Mouse (Mus musculus): ENCODE data around the gene Knop1. TPM values are rescaled to one million over a fixed set of nuclear protein-coding genes. Genes with fewer than 3 reads are reported as not detected.

Gene Knop1
- polyA plus RNA-seq, 1 experiment: 16.4 TPM

- TF ChIP-seq POLR2A (IDR thresholded peaks at IDR 0.05; ENCODE audit: borderline replicate concordance, insufficient read depth, low read length) (no peak), CTCF (IDR thresholded peaks at IDR 0.05; ENCODE audit: borderline replicate concordance, insufficient read depth, low read depth, low read length) (no peak)
- Histone ChIP-seq H3K27ac (ENCODE audit: insufficient read depth, low read length) (no peak overlapping the region), H3K4me1 (ENCODE audit: control insufficient read depth, insufficient read depth, low read length) (peaks cover 19% of the 10 kb centered on the region), H3K4me3 (replicated peaks; ENCODE audit: insufficient read depth, low read depth, low read length) (no peak overlapping the region), H3K27me3 (ENCODE audit: control insufficient read depth, insufficient read depth, low read length) (no peaks in the 10 kb centered on the region)
- 85% methylated on average over 12 of the region's 12 CpGs for WGBS
- DNase-seq: no peak
Observed at GRCm38 (mm10) chr7:118821887-118822556, 34.0 kb downstream of the Knop1 start.

- 50% methylated on average over 7 of the region's 7 CpGs for WGBS
- Histone ChIP-seq H3K4me3 (replicated peaks; ENCODE audit: insufficient read depth, low read depth, low read length) (no peak overlapping the region), H3K27me3 (ENCODE audit: control insufficient read depth, insufficient read depth, low read length) (no peaks in the 10 kb centered on the region), H3K4me1 (ENCODE audit: control insufficient read depth, insufficient read depth, low read length) (peaks cover 19% of the 10 kb centered on the region), H3K27ac (ENCODE audit: insufficient read depth, low read length) (no peak overlapping the region)
- DNase-seq: no peak
- TF ChIP-seq CTCF (IDR thresholded peaks at IDR 0.05; ENCODE audit: borderline replicate concordance, insufficient read depth, low read depth, low read length) (no peak), POLR2A (IDR thresholded peaks at IDR 0.05; ENCODE audit: borderline replicate concordance, insufficient read depth, low read length) (no peak)
Observed at GRCm38 (mm10) chr7:118821356-118821755, 34.7 kb downstream of the Knop1 start.

- peaks cover 19% of the 10 kb centered on the region for H3K4me1 ChIP-seq (ENCODE audit: control insufficient read depth, insufficient read depth, low read length)
- H3K27me3 ChIP-seq (ENCODE audit: control insufficient read depth, insufficient read depth, low read length): no peaks in the 10 kb centered on the region
- no peak for DNase-seq
- WGBS: 80% methylated on average over 1 of the region's 1 CpGs
- TF ChIP-seq CTCF (IDR thresholded peaks at IDR 0.05; ENCODE audit: borderline replicate concordance, insufficient read depth, low read depth, low read length) (no peak), POLR2A (IDR thresholded peaks at IDR 0.05; ENCODE audit: borderline replicate concordance, insufficient read depth, low read length) (no peak)
- no peak overlapping the region for H3K27ac ChIP-seq (ENCODE audit: insufficient read depth, low read length)
- H3K4me3 ChIP-seq (replicated peaks; ENCODE audit: insufficient read depth, low read depth, low read length): no peak overlapping the region
Observed at GRCm38 (mm10) chr7:118819666-118820065, 36.4 kb downstream of the Knop1 start.

- Histone ChIP-seq H3K4me1 (ENCODE audit: control insufficient read depth, insufficient read depth, low read length) (peaks cover 14% of the 10 kb centered on the region), H3K27ac (ENCODE audit: insufficient read depth, low read length) (no peak overlapping the region), H3K4me3 (replicated peaks; ENCODE audit: insufficient read depth, low read depth, low read length) (no peak overlapping the region), H3K27me3 (ENCODE audit: control insufficient read depth, insufficient read depth, low read length) (no peaks in the 10 kb centered on the region)
- WGBS: 87% methylated on average over 7 of the region's 7 CpGs
- TF ChIP-seq CTCF (IDR thresholded peaks at IDR 0.05; ENCODE audit: borderline replicate concordance, insufficient read depth, low read depth, low read length) (no peak), POLR2A (IDR thresholded peaks at IDR 0.05; ENCODE audit: borderline replicate concordance, insufficient read depth, low read length) (no peak)
- no peak for DNase-seq
Observed at GRCm38 (mm10) chr7:118817741-118818140, 38.3 kb downstream of the Knop1 start.

- TF ChIP-seq CTCF (IDR thresholded peaks at IDR 0.05; ENCODE audit: borderline replicate concordance, insufficient read depth, low read depth, low read length) (no peak), POLR2A (IDR thresholded peaks at IDR 0.05; ENCODE audit: borderline replicate concordance, insufficient read depth, low read length) (no peak)
- Histone ChIP-seq H3K27ac (ENCODE audit: insufficient read depth, low read length) (no peak overlapping the region), H3K27me3 (ENCODE audit: control insufficient read depth, insufficient read depth, low read length) (no peaks in the 10 kb centered on the region), H3K4me1 (ENCODE audit: control insufficient read depth, insufficient read depth, low read length) (peaks cover 12% of the 10 kb centered on the region), H3K4me3 (replicated peaks; ENCODE audit: insufficient read depth, low read depth, low read length) (no peak overlapping the region)
- no peak for DNase-seq
- WGBS: 100% methylated on average over 3 of the region's 3 CpGs
Observed at GRCm38 (mm10) chr7:118816275-118816674, 39.8 kb downstream of the Knop1 start.

- WGBS: 75% methylated on average over 4 of the region's 4 CpGs
- Histone ChIP-seq H3K27ac (ENCODE audit: insufficient read depth, low read length) (no peak overlapping the region), H3K4me1 (ENCODE audit: control insufficient read depth, insufficient read depth, low read length) (peaks cover 6% of the 10 kb centered on the region), H3K4me3 (replicated peaks; ENCODE audit: insufficient read depth, low read depth, low read length) (no peak overlapping the region), H3K27me3 (ENCODE audit: control insufficient read depth, insufficient read depth, low read length) (no peaks in the 10 kb centered on the region)
- no peak for DNase-seq
- no peak for TF ChIP-seq POLR2A (IDR thresholded peaks at IDR 0.05; ENCODE audit: borderline replicate concordance, insufficient read depth, low read length)
- no peak for TF ChIP-seq CTCF (IDR thresholded peaks at IDR 0.05; ENCODE audit: borderline replicate concordance, insufficient read depth, low read depth, low read length)
Observed at GRCm38 (mm10) chr7:118813592-118813991, 42.5 kb downstream of the Knop1 start.

GRCm38 (mm10) chr7:118811407-118812106 lies 44.5 kb downstream of the Knop1 start:
- Histone ChIP-seq H3K4me3 (replicated peaks; ENCODE audit: insufficient read depth, low read depth, low read length) (no peak overlapping the region), H3K27me3 (ENCODE audit: control insufficient read depth, insufficient read depth, low read length) (no peaks in the 10 kb centered on the region), H3K27ac (ENCODE audit: insufficient read depth, low read length) (no peak overlapping the region), H3K4me1 (ENCODE audit: control insufficient read depth, insufficient read depth, low read length) (no peaks in the 10 kb centered on the region; the same call in none of the 2 replicates)
- no peak for TF ChIP-seq POLR2A (IDR thresholded peaks at IDR 0.05; ENCODE audit: borderline replicate concordance, insufficient read depth, low read length)
- TF ChIP-seq CTCF (IDR thresholded peaks at IDR 0.05; ENCODE audit: borderline replicate concordance, insufficient read depth, low read depth, low read length): no peak
- DNase-seq: no peak
- 82% methylated on average over 12 of the region's 12 CpGs for WGBS

GRCm38 (mm10) chr7:118807899-118808298 lies 48.2 kb downstream of the Knop1 start:
- no peak overlapping the region for H3K4me3 ChIP-seq (replicated peaks; ENCODE audit: insufficient read depth, low read depth, low read length)
- H3K27me3 ChIP-seq (ENCODE audit: control insufficient read depth, insufficient read depth, low read length): no peaks in the 10 kb centered on the region
- TF ChIP-seq POLR2A (IDR thresholded peaks at IDR 0.05; ENCODE audit: borderline replicate concordance, insufficient read depth, low read length) (no peak), CTCF (IDR thresholded peaks at IDR 0.05; ENCODE audit: borderline replicate concordance, insufficient read depth, low read depth, low read length) (no peak)
- peaks cover 3% of the 10 kb centered on the region for H3K4me1 ChIP-seq (ENCODE audit: control insufficient read depth, insufficient read depth, low read length)
- H3K27ac ChIP-seq (ENCODE audit: insufficient read depth, low read length): no peak overlapping the region
- 52% methylated on average over 8 of the region's 8 CpGs for WGBS
- DNase-seq: no peak

Measured in cerebellum, adult 2 months (tissue).